Mouse (Mus musculus) heart, postnatal 0 days (tissue): ENCODE measurements around the gene Prp2. TPM values are rescaled to one million over a fixed set of nuclear protein-coding genes. Genes with fewer than 3 reads are reported as not detected.
"Not testable (repeated sequence)": the region's sequence is repeated elsewhere in the genome, so short reads cannot be mapped to it uniquely, and the experiment has no call there.

Source experiments
- ATAC-seq: fragments of 200-750 bp; cut with Nextera tagmentation; 2 replicates; pipeline ENCODE4 v1.8.0; 2017; ENCODE audit warnings: low read depth, moderate number of reproducible peaks, moderate library complexity; ENCODE audit not compliant: insufficient read depth
- DNase-seq: peaks from one replicate; pipeline ENCODE4 v3.0.0-alpha.2; 2016; ENCODE audit warnings: low spot score
- H3K27ac ChIP-seq: fragments of 300-500 bp; sonication (generic); 2 replicates; pipeline ENCODE4 v1.5.1; 2014; ENCODE audit warnings: low read depth, mild to moderate bottlenecking
- H3K27me3 ChIP-seq: fragments of 300-500 bp; sonication (generic); 2 replicates; pipeline ENCODE4 v1.6.1; 2014; ENCODE audit warnings: low read length, mixed read lengths; ENCODE audit not compliant: control insufficient read depth, insufficient read depth
- H3K36me3 ChIP-seq: fragments of 300-500 bp; sonication (generic); replicated peaks from 2 replicates; pipeline ENCODE4 v1.6.1; 2014; ENCODE audit warnings: low read length, mixed read lengths; ENCODE audit not compliant: control insufficient read depth, insufficient read depth
- H3K4me1 ChIP-seq: fragments of 300-500 bp; sonication (generic); 2 replicates; pipeline ENCODE4 v1.6.1; 2014; ENCODE audit warnings: antibody characterized with exemption; ENCODE audit not compliant: control insufficient read depth, insufficient read depth
- H3K4me2 ChIP-seq: fragments of 300-500 bp; sonication (generic); 2 replicates; pipeline ENCODE4 v1.6.1; 2014; ENCODE audit warnings: low read depth, mild to moderate bottlenecking, low read length, moderate library complexity
- H3K4me3 ChIP-seq: fragments of 300-500 bp; sonication (generic); 2 replicates; pipeline ENCODE4 v1.5.1; 2014; ENCODE audit warnings: low read depth, low read length
- H3K9ac ChIP-seq: fragments of 300-500 bp; sonication (generic); replicated peaks from 2 replicates; pipeline ENCODE4 v1.6.1; 2014; ENCODE audit warnings: low read depth, low read length, mixed read lengths
- H3K9me3 ChIP-seq: fragments of 300-500 bp; sonication (generic); replicated peaks from 2 replicates; pipeline ENCODE4 v1.6.1; 2016; ENCODE audit warnings: low read length; ENCODE audit not compliant: control insufficient read depth
- CTCF ChIP-seq: IDR thresholded peaks from 2 replicates; pipeline ENCODE4 v1.5.1; 2016; ENCODE audit warnings: antibody characterized with exemption, control low read depth, low read depth
- EP300 ChIP-seq: IDR thresholded peaks from 2 replicates; pipeline ENCODE4 v1.6.1; 2016; ENCODE audit warnings: antibody characterized with exemption, low read depth
- WGBS: fragments of 180-500 bp; shearing (Covaris S2); extraction: QIAGEN DNeasy Blood & Tissue Kit; methylation state at CpG from one replicate; pipeline ENCODE4 v1.1.7; 2014; 5-methylcytosine and 5-hydroxymethylcytosine counted together
- polyA plus RNA-seq: library from polyadenylated mRNA; unstranded; fragments of >200 nt; fragmentation: Nextera tagmentation; extraction: Ambion mirVana; gene quantifications from 2 replicates; pipeline ENCODE4 v1.2.1, GENCODE M21; 2015
- total RNA-seq: library from RNA; depleted of rRNA; stranded (reverse); fragments of >200 nt; gene quantifications from 2 replicates; pipeline ENCODE4 v1.2.3, GENCODE M21; 2014; ENCODE audit warnings: low replicate concordance; rRNA removed

Prp2 gene
- not detected in 2 replicates for total RNA-seq
- polyA plus RNA-seq, result not detected in 2 replicates

GRCm38 (mm10) chr6:132595613-132596012, at the start of gene Prp2:
Gene Prp2 (plus strand): TSS chr6:132595913.
- H3K4me3 ChIP-seq, H3K4me2 ChIP-seq, H3K9me3 ChIP-seq, H3K36me3 ChIP-seq, DNase-seq, H3K9ac ChIP-seq, H3K27ac ChIP-seq, ATAC-seq, H3K4me1 ChIP-seq, H3K27me3 ChIP-seq: not testable (repeated sequence)
- WGBS, result 43% methylated on average over 2 of the region's 2 CpGs

DNA sequence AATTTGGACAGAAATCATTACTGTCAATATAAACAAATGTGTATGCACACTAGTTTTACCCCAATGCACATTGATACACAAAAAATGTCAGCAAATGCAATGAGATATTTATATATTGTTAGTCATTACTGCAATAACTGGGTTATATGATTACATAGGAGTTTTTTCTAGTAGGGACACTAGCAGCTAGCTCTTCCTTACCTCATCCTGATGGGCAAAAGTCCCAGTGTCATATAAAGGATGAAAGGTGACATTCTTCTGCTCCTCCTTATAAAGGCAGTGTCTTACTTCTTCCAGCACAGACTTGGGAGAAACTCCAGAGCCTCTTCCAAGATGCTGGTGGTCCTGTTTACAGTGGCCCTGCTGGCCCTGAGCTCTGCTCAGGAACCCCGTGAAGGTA, 26.2 kb upstream of the Prp2 start, which contains the start of gene Prh1:
Prh1 (plus strand) TSS at position 301 of the 400 bp plus-strand sequence.
- H3K36me3 ChIP-seq, H3K9me3 ChIP-seq, H3K4me2 ChIP-seq, H3K27ac ChIP-seq, H3K4me1 ChIP-seq, ATAC-seq, H3K27me3 ChIP-seq, H3K9ac ChIP-seq, DNase-seq, H3K4me3 ChIP-seq: not testable (repeated sequence)
- 75% methylated on average over 1 of the region's 1 CpGs for WGBS

DNA sequence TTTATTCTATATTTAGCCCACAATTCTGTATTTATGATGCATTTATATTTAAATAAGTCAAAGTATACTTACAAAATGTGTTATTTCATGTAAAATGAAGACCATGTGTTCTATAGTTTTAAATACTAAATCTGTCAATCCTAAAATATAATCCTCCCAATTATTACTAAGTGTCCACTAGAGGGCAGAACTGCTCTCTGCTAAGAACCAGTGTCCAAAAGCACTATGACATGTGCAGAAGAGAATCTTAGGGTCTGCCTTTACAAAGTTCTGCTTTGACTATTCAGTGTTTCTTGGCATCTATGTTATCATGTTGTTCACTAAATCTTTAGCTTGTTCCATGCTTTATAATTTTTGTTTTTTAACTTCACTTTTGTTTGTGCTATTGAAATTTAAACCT, 53.7 kb downstream of the Prp2 start:
- no peak for ATAC-seq
- H3K4me2 ChIP-seq, result no peak overlapping the region
- H3K9ac ChIP-seq, result no peak overlapping the region
- H3K27ac ChIP-seq, result no peak overlapping the region
- H3K9me3 ChIP-seq, result no peaks in the 10 kb centered on the region
- no peaks in the 10 kb centered on the region for H3K36me3 ChIP-seq
- H3K4me1 ChIP-seq, result no peaks in the 10 kb centered on the region
- H3K27me3 ChIP-seq, result no peaks in the 10 kb centered on the region
- peak; percentile 40 for TF ChIP-seq CTCF
- TF ChIP-seq EP300, result no peak
- no peak overlapping the region for H3K4me3 ChIP-seq
- peak; percentile 11 for DNase-seq

Other genes with a start within 250 kb of the Prp2 start
- not detected in 2 replicates for gene Gm8882, start 231.8 kb upstream of the Prp2 start, total RNA-seq
- gene Gm8882, start 231.8 kb upstream of the Prp2 start, polyA plus RNA-seq, result not detected in 2 replicates
- not detected in 2 replicates for gene Prh1, start 26.1 kb upstream of the Prp2 start, total RNA-seq
- not detected in 2 replicates for gene Prh1, start 26.1 kb upstream of the Prp2 start, polyA plus RNA-seq
- gene A630073D07Rik, start 55.6 kb downstream of the Prp2 start, total RNA-seq, result not detected in 2 replicates
- not detected in 2 replicates for gene A630073D07Rik, start 55.6 kb downstream of the Prp2 start, polyA plus RNA-seq
- not detected in 2 replicates for gene Tas2r120, start 61.0 kb downstream of the Prp2 start, total RNA-seq
- gene Tas2r120, start 61.0 kb downstream of the Prp2 start, polyA plus RNA-seq, result not detected in 2 replicates
- not detected in 2 replicates for gene Tas2r121, start 105.1 kb downstream of the Prp2 start, total RNA-seq
- gene Tas2r121, start 105.1 kb downstream of the Prp2 start, polyA plus RNA-seq, result not detected in 2 replicates
- gene Tas2r122, start 116.0 kb downstream of the Prp2 start, total RNA-seq, result not detected in 2 replicates
- gene Tas2r122, start 116.0 kb downstream of the Prp2 start, polyA plus RNA-seq, result not detected in 2 replicates
- gene Tas2r115, start 142.1 kb downstream of the Prp2 start, total RNA-seq, result not detected in 2 replicates
- not detected in 2 replicates for gene Tas2r115, start 142.1 kb downstream of the Prp2 start, polyA plus RNA-seq
- gene Tas2r124, start 158.8 kb downstream of the Prp2 start, total RNA-seq, result not detected in 2 replicates
- gene Tas2r124, start 158.8 kb downstream of the Prp2 start, polyA plus RNA-seq, result not detected in 2 replicates
- not detected in 2 replicates for gene Tas2r102, start 166.2 kb downstream of the Prp2 start, total RNA-seq
- gene Tas2r102, start 166.2 kb downstream of the Prp2 start, polyA plus RNA-seq, result not detected in 2 replicates
- gene Tas2r136, start 182.2 kb downstream of the Prp2 start, total RNA-seq, result not detected in 2 replicates
- not detected in 2 replicates for gene Tas2r136, start 182.2 kb downstream of the Prp2 start, polyA plus RNA-seq
- not detected in 2 replicates for gene Tas2r117, start 206.9 kb downstream of the Prp2 start, total RNA-seq
- not detected in 2 replicates for gene Tas2r117, start 206.9 kb downstream of the Prp2 start, polyA plus RNA-seq